Mouse (Mus musculus) layer of hippocampus, postnatal 14 days (tissue): Measurements from ENCODE around the gene Hoxd13. TPM values are rescaled to one million over a fixed set of nuclear protein-coding genes. Genes with fewer than 3 reads are reported as not detected.

Source experiments
- microRNA-seq, 2 experiments: library from miRNA; unstranded; fragments of <30 nt; microRNA quantifications; one replicate each; pipeline ENCODE4 v1.2.0; 2021
- total RNA-seq, 2 experiments: library from RNA; stranded (reverse); gene quantifications; 2 replicates each; pipeline ENCODE4 v1.2.3; 2021

Gene Hoxd13
- total RNA-seq, 2 experiments from 2014 or later: not detected

Small RNAs within 50 kb of the gene (microRNA-seq; reads per million reads assigned to microRNA genes)
- gene Gm44463: 0 reads per million in 2 experiments

Other genes starting within 250 kb of the Hoxd13 start
- gene Lnpk, start 88.9 kb upstream of the Hoxd13 start, total RNA-seq: 10 to 100 TPM; 52.9 to 55.9 TPM
- not detected for gene Evx2, start 8.8 kb upstream of the Hoxd13 start, total RNA-seq
- not detected for gene Hoxd12, start 6.7 kb downstream of the Hoxd13 start, total RNA-seq
- not detected for gene Hoxd11, start 11.2 kb downstream of the Hoxd13 start, total RNA-seq
- not detected for gene Hoxd10, start 23.6 kb downstream of the Hoxd13 start, total RNA-seq
- not detected for gene Hoxd9, start 29.4 kb downstream of the Hoxd13 start, total RNA-seq
- not detected for gene Hoxd8, start 36.3 kb downstream of the Hoxd13 start, total RNA-seq
- gene Hoxd3, start 43.6 kb downstream of the Hoxd13 start, total RNA-seq: not detected
- gene Hoxd4, start 43.6 kb downstream of the Hoxd13 start, total RNA-seq: not detected
- not detected for gene Gm28230, start 58.4 kb downstream of the Hoxd13 start, total RNA-seq
- gene Hoxd1, start 94.7 kb downstream of the Hoxd13 start, total RNA-seq: under 1 TPM; 0.19 to 0.23 TPM
- gene Mtx2, start 157.5 kb downstream of the Hoxd13 start, total RNA-seq: 10 to 100 TPM; 46.0 to 50.2 TPM